ENCODE assay signal across 8 mouse cellular contexts in the genomic region with DNA sequence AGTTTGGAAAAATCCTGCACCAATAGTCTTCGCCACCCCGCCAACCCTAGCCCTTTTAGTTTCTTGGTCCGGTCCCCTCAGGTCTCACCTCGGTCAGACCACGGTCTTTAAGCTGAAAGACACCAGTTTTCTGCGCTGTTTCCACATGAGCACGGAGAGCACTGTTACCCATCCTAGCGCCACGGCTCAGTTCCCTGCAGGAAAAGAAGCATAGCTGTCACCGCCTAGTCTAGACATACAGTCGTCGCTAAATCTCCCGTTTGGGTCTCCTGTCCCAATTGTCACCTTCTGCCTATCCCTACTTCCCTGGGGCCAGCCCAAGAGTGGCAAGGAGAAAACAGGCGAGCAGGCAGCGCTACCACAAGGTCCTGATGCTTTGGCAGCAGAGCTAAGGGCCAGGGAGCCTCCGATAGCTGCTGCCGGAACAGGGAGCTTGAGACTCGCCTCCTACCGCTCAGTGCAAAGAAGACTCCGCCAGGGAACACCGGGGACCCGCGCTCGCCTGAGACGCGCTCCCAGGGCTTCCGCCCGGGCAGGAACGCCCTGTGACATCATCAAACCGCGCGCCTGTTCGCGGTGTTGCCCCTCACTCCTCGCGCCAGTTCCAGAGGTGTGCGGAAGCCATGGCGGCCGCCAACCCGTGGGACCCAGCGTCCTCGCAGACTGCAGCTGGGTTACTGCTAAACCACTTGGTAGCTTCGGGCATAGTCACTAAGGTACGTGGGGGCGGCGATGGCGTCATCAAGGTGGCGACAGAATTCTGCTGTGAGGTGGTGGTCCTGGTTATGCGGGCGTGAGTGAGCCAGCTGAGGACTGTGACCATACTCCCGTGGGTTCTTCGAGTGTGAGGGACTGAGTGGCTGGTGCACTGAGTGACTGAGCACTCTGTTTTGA. TPM values are rescaled to one million over a fixed set of nuclear protein-coding genes. Genes with fewer than 3 reads are reported as not detected.
DNase-seq lines count a peak whose midpoint lies in the region; ATAC-seq and TF ChIP-seq lines count a peak whose summit lies in the region.

A gene (plus strand): TSS at position 554 of the 894 bp plus-strand sequence.
A gene (minus strand): TSS at position 691 of the 894 bp plus-strand sequence.

- H3K4me2 ChIP-seq in lung, postnatal 0 days (replicated peaks; ENCODE audit: low read depth, low read length) = peak within 1 kb of the TSS; percentile 58

- peaks cover 3 to 6% of the 10 kb centered on the region in 2 experiments; a peak in 3 of 4 replicates for H3K4me1 ChIP-seq in MEL (ENCODE audit: control insufficient read depth in 1 of 2, insufficient read depth in 2 of 2, low read length in 2 of 2)
- 0 out of 2 replicates have a peak, but pooled peaks cover 5% of the 10 kb centered on the region for H3K4me1 ChIP-seq in cerebellum, adult 2 months (ENCODE audit: control insufficient read depth, insufficient read depth, low read length)
- H3K4me1 ChIP-seq in hindbrain, embryonic 10.5 days (replicated peaks) = peaks cover 23% of the 10 kb centered on the region
- H3K4me1 ChIP-seq in lung, postnatal 0 days (ENCODE audit: insufficient read depth, low read depth, low read length) = peaks cover 3% of the 10 kb centered on the region; the same call in 1 of the 2 replicates

- H3K9ac ChIP-seq in MEL (ENCODE audit: control insufficient read depth, low read depth, low read length, poor library complexity, severe bottlenecking) = peak within 1 kb of the TSS; percentile 81
- H3K9ac ChIP-seq in lung, postnatal 0 days (replicated peaks; ENCODE audit: low read depth) = peak within 1 kb of the TSS; percentile 65

- peak; percentile 94 for DNase-seq in MEL (ENCODE audit: low read depth, low spot score)
- peak; percentile 88 to 92 for DNase-seq in cerebellum, adult 2 months
- DNase-seq in forelimb bud, embryonic 11.5 days (ENCODE audit: low read depth, low spot score) = peak; percentile 93
- peak; percentile 93 for DNase-seq in hindbrain, embryonic 10.5 days (ENCODE audit: low spot score)
- DNase-seq in layer of hippocampus, adult 9-11 months = peak; percentile 89
- peak; percentile 96 for DNase-seq in lung, postnatal 0 days (ENCODE audit: low spot score)
- peak; percentile 90 for DNase-seq in ovary, postnatal 14 days (ENCODE audit: low spot score)
- DNase-seq in thymus, postnatal 14 days = peak; percentile 96

- TF ChIP-seq RAD21 in MEL (IDR thresholded peaks at IDR 0.05; ENCODE audit: low read depth, low read length) = no peak

- ATAC-seq in lung, postnatal 0 days = peak; percentile 98

- under 1% methylated on average over 52 of the region's 52 CpGs for WGBS in cerebellum, adult 2 months
- WGBS in hindbrain, embryonic 10.5 days = under 1% methylated on average over 52 of the region's 52 CpGs
- WGBS in lung, postnatal 0 days = 1% methylated on average over 52 of the region's 52 CpGs

- H3K4me3 ChIP-seq in MEL (ENCODE audit: control insufficient read depth in 1 of 2, insufficient read depth in 1 of 2, low read depth in 2 of 2, low read length in 2 of 2) = peak within 1 kb of the TSS; percentile 72 to 94
- peak within 1 kb of the TSS; percentile 96 for H3K4me3 ChIP-seq in cerebellum, adult 2 months (replicated peaks; ENCODE audit: insufficient read depth, low read depth, low read length)
- peak within 1 kb of the TSS; percentile 93 for H3K4me3 ChIP-seq in hindbrain, embryonic 10.5 days
- peak within 1 kb of the TSS; percentile 79 for H3K4me3 ChIP-seq in lung, postnatal 0 days (ENCODE audit: low read depth, low read length)

- H3K27ac ChIP-seq in MEL (ENCODE audit: control insufficient read depth, low read depth, low read length) = peak within 1 kb of the TSS; percentile 78
- peak within 1 kb of the TSS; percentile 87 for H3K27ac ChIP-seq in cerebellum, adult 2 months (ENCODE audit: insufficient read depth, low read length)
- H3K27ac ChIP-seq in hindbrain, embryonic 10.5 days = peak within 1 kb of the TSS; percentile 96
- H3K27ac ChIP-seq in lung, postnatal 0 days (ENCODE audit: low read length) = peak within 1 kb of the TSS; percentile 93

- no peak; a peak in 1 of 6 replicates for TF ChIP-seq CTCF in MEL (IDR thresholded peaks at IDR 0.05 in 2 of 3, conservative IDR thresholded peaks at IDR 0.05 in 1 of 3; ENCODE audit: control insufficient read depth in 1 of 3, insufficient read depth in 1 of 3, low read depth in 2 of 3, low read length in 3 of 3, poor library complexity in 1 of 3, severe bottlenecking in 1 of 3)
- TF ChIP-seq CTCF in cerebellum, adult 2 months (IDR thresholded peaks at IDR 0.05; ENCODE audit: borderline replicate concordance, insufficient read depth, low read depth, low read length) = no peak
- peak; percentile 45 for TF ChIP-seq CTCF in lung, postnatal 0 days (IDR thresholded peaks at IDR 0.05)

- H3K36me3 ChIP-seq in MEL (ENCODE audit: control insufficient read depth in 1 of 2, insufficient read depth in 2 of 2, low read length in 2 of 2) = peaks cover 2 to 11% of the 10 kb centered on the region in 2 experiments; a peak in 3 of 4 replicates
- peaks cover 43% of the 10 kb centered on the region for H3K36me3 ChIP-seq in hindbrain, embryonic 10.5 days
- peaks cover 9% of the 10 kb centered on the region; the same call in 1 of the 2 replicates for H3K36me3 ChIP-seq in lung, postnatal 0 days (ENCODE audit: insufficient read depth, low read length)

- H3K27me3 ChIP-seq in MEL (ENCODE audit: control insufficient read depth in 1 of 2, insufficient read depth in 2 of 2, low read length in 2 of 2) = no peaks in the 10 kb centered on the region
- H3K27me3 ChIP-seq in cerebellum, adult 2 months (ENCODE audit: control insufficient read depth, insufficient read depth, low read length) = no peaks in the 10 kb centered on the region
- no peaks in the 10 kb centered on the region for H3K27me3 ChIP-seq in hindbrain, embryonic 10.5 days (ENCODE audit: insufficient read depth, poor library complexity, severe bottlenecking)
- H3K27me3 ChIP-seq in lung, postnatal 0 days (replicated peaks; ENCODE audit: insufficient read depth, low read length) = no peaks in the 10 kb centered on the region

- H3K79me2 ChIP-seq in MEL (ENCODE audit: control insufficient read depth, insufficient read depth, low read length, poor library complexity) = peaks cover 12% of the 10 kb centered on the region

- TF ChIP-seq POLR2A in MEL (IDR thresholded peaks at IDR 0.05; ENCODE audit: control insufficient read depth in 1 of 2, insufficient read depth in 1 of 2, low read depth in 1 of 2, low read length in 2 of 2, poor library complexity in 1 of 2) = peak; percentile 89
- peak; percentile 93; the same call in 1 of the 2 replicates for TF ChIP-seq POLR2A in cerebellum, adult 2 months (IDR thresholded peaks at IDR 0.05; ENCODE audit: borderline replicate concordance, insufficient read depth, low read length)

- H3K9me3 ChIP-seq in MEL (replicated peaks; ENCODE audit: insufficient read depth, low read length) = no peaks in the 10 kb centered on the region
- no peaks in the 10 kb centered on the region for H3K9me3 ChIP-seq in hindbrain, embryonic 10.5 days
- H3K9me3 ChIP-seq in lung, postnatal 0 days (ENCODE audit: low read length) = no peaks in the 10 kb centered on the region

- peak in 1 of 2 experiments; percentile 8; a peak in 1 of 4 replicates for TF ChIP-seq EP300 in MEL (IDR thresholded peaks at IDR 0.05; ENCODE audit: low read depth in 1 of 2, low read length in 2 of 2)
- no peak for TF ChIP-seq EP300 in lung, postnatal 0 days (IDR thresholded peaks at IDR 0.05)

TF ChIP-seq in MEL, 35 proteins besides CTCF, POLR2A, EP300 and RAD21 (continues in another document):
- peak; percentile 95 for TF ChIP-seq SIN3A (IDR thresholded peaks at IDR 0.05; ENCODE audit: low read length)
- no peak for TF ChIP-seq MEF2A (IDR thresholded peaks at IDR 0.05; ENCODE audit: extremely low read depth, insufficient replicate concordance, low read depth, low read length, poor library complexity, severe bottlenecking)
- no peak for TF ChIP-seq JUND (IDR thresholded peaks at IDR 0.05; ENCODE audit: low read depth, low read length)
- TF ChIP-seq MAZ (IDR thresholded peaks at IDR 0.05; ENCODE audit: low read depth, low read length) = peak; percentile 53; the same call in 1 of the 2 replicates
- no peak for TF ChIP-seq SMC3 (IDR thresholded peaks at IDR 0.05; ENCODE audit: low read depth, low read length)
- TF ChIP-seq MAFK (IDR thresholded peaks at IDR 0.05; ENCODE audit: borderline replicate concordance, low read depth, low read length) = no peak
- peak; percentile 76 for TF ChIP-seq POLR2AphosphoS2 (IDR thresholded peaks at IDR 0.05; ENCODE audit: low read length)
- no peak for TF ChIP-seq GABPA (IDR thresholded peaks at IDR 0.05; ENCODE audit: low read depth, low read length)
- peak; percentile 41; the same call in 1 of the 2 replicates for TF ChIP-seq MAX (IDR thresholded peaks at IDR 0.05; ENCODE audit: low read length)
- no peak for TF ChIP-seq USF1 (IDR thresholded peaks at IDR 0.05; ENCODE audit: low read depth, low read length)
- no peak for TF ChIP-seq POLR2AphosphoS5 (IDR thresholded peaks at IDR 0.05; ENCODE audit: borderline replicate concordance, low read depth, low read length)
- no peak for TF ChIP-seq NRF1 (IDR thresholded peaks at IDR 0.05; ENCODE audit: insufficient read depth, low read depth, low read length, poor library complexity, severe bottlenecking)
- peak; percentile 64 for TF ChIP-seq ZMIZ1 (IDR thresholded peaks at IDR 0.05; ENCODE audit: low read depth, low read length)
- TF ChIP-seq MYC (IDR thresholded peaks at IDR 0.05; ENCODE audit: low read depth, low read length) = 0 out of 2 replicates have a peak, but pooled peaks have one; percentile 32
- no peak for TF ChIP-seq E2F4 (IDR thresholded peaks at IDR 0.05; ENCODE audit: borderline replicate concordance, low read depth, low read length)
- TF ChIP-seq HCFC1 (IDR thresholded peaks at IDR 0.05; ENCODE audit: low read depth, low read length) = peak; percentile 88

RNA-seq across cellular contexts. Expression of the first gene that starts in this region (rescaled TPM):
- total RNA-seq in MEL (2012; rRNA removed) = 15.8 and 16.7 TPM in 2 replicates
- polyA plus RNA-seq in MEL (2012; ENCODE audit: insufficient read depth in 1 of 2, insufficient read length in 2 of 2, low read depth in 1 of 2, low replicate concordance in 2 of 2, missing spikeins in 1 of 2) = 10 to 100 TPM in 1 of 2 experiments, not detected in 1; 14.5 TPM
- 14.0 and 15.9 TPM in 2 replicates for polyA plus RNA-seq in cerebellum, adult 2 months (2012; rRNA removed)
- 32.5 and 37.0 TPM in 2 replicates for polyA plus RNA-seq in hindbrain, embryonic 10.5 days (2016; fragmentation: Nextera tagmentation; extraction: Ambion mirVana)
- 13.2 and 14.2 TPM in 2 replicates for polyA plus RNA-seq in lung, postnatal 0 days (2015; fragmentation: Nextera tagmentation; extraction: Ambion mirVana)

RNA-seq across cellular contexts. Expression of the second gene that starts in this region (rescaled TPM):
- total RNA-seq in MEL (2012; rRNA removed) = 8.1 and 11.1 TPM in 2 replicates
- 10 to 100 TPM in 1 of 2 experiments, not detected in 1; 17.5 TPM for polyA plus RNA-seq in MEL (2012; ENCODE audit: insufficient read depth in 1 of 2, insufficient read length in 2 of 2, low read depth in 1 of 2, low replicate concordance in 2 of 2, missing spikeins in 1 of 2)
- 27.3 and 27.9 TPM in 2 replicates for polyA plus RNA-seq in cerebellum, adult 2 months (2012; rRNA removed)
- 30.3 and 34.2 TPM in 2 replicates for polyA plus RNA-seq in hindbrain, embryonic 10.5 days (2016; fragmentation: Nextera tagmentation; extraction: Ambion mirVana)
- 24.7 and 28.2 TPM in 2 replicates for polyA plus RNA-seq in lung, postnatal 0 days (2015; fragmentation: Nextera tagmentation; extraction: Ambion mirVana)

Comparison
In these comparisons a context has a peak if more than half of its experiments do, and no peak if none do; other contexts are left out.
1. Peak in every context shown above with its lines: DNase-seq, ATAC-seq, H3K4me3 ChIP-seq and H3K27ac ChIP-seq.